Mouse (Mus musculus) erythroblast, embryonic 14.5 days (primary cell): ENCODE data around the gene Olfr820.
"Not testable (repeated sequence)": the region's sequence is repeated elsewhere in the genome, so short reads cannot be mapped to it uniquely, and the experiment has no call there.

Experiments used
- GATA1 ChIP-seq: IDR thresholded peaks from 2 replicates; pipeline ENCODE4 v1.6.1; 2012; ENCODE audit warnings: low read length, inconsistent platforms, mixed read lengths
- TAL1 ChIP-seq: IDR thresholded peaks from 3 replicates; pipeline ENCODE4 v1.6.1; 2012; ENCODE audit warnings: low read length, inconsistent platforms, mixed read lengths

DNA sequence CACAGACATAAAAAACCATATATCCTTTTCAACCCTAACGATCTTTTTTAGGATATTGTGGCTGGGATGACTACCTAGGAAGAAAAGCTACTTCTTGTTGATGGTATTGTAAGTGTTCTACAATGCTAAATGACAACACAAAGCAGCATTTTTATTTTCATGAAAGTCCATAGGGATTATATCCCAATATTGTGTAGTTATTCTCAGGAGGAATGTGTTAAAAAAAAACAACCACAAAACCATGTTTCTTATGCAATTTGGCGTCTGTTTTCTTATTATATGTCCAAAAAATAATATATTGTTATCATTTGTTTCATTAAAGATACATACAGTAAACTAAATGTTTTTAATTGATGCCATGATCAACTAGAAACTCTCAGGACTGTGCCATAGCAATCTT lies 36.4 kb upstream of the Olfr820 start, which contains the start of gene Olfr247:
- TF ChIP-seq TAL1, GATA1: not testable (repeated sequence)
